Mouse (Mus musculus) heart, adult 8-10 months (tissue): ENCODE data around the gene Pik3r6. TPM values are rescaled to one million over a fixed set of nuclear protein-coding genes. Genes with fewer than 3 reads are reported as not detected.

Experiments used
- DNase-seq: peaks from one replicate; pipeline ENCODE4 v3.0.0; 2022; ENCODE audit warnings: low spot score
- total RNA-seq, 4 experiments: library from RNA; stranded (reverse); gene quantifications; 2 replicates each; pipeline ENCODE4 v1.2.4; 2022

Pik3r6 gene
- total RNA-seq, 4 experiments from 2014 or later: 2.4 to 6.9 (median 3.8) TPM

GRCm38 (mm10) chr11:68580566-68580965 lies 77.7 kb downstream of the Pik3r6 start:
- no peak for DNase-seq

GRCm38 (mm10) chr11:68583225-68583624 lies 80.4 kb downstream of the Pik3r6 start:
- DNase-seq: no peak

- DNase-seq: no peak
Observed at GRCm38 (mm10) chr11:68583906-68584480, 81.2 kb downstream of the Pik3r6 start.

DNA sequence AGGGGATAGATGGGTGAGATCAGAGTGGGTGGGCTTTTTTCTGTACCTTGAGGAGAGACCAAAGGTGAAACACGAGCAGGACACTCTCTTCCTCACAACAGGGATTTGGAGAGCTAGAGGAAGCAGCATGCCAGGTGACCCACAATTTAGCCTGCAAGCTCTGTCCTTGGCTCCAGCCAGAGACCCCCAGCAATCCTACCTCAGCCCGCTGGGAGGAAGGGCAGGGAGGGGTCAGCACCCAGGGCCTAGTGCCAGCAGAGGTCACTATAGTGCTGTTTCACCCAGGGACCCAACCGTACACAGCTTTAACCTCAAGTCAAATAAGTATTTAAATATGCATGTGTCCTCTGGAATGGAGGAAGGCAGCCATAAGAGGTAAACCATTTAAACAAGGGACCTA lies 83.1 kb downstream of the Pik3r6 start:
- DNase-seq: no peak

DNA sequence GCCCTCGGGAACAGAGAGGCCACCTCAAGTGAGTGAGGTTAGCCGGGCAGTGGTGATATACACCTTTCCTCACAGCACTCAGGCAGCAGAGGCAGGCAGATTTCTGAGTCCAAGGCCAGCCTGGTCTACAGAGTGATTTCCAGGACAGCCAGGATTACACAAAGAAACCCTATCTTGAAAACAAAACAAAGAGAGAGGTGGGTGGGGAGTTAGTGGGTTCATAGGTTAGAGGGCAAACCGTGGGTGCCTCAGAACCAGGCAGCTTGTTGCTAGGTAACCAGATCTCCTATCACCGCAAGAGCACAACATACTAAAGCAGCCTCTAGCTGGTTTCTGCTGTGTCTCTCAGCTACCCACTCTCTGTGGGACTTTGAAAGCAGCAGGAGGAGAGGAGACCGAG lies 83.9 kb downstream of the Pik3r6 start, which contains the start of gene Ccdc42:
Gene Ccdc42 (plus strand): TSS at position 301 of the 400 bp plus-strand sequence.
- DNase-seq: no peak

DNA sequence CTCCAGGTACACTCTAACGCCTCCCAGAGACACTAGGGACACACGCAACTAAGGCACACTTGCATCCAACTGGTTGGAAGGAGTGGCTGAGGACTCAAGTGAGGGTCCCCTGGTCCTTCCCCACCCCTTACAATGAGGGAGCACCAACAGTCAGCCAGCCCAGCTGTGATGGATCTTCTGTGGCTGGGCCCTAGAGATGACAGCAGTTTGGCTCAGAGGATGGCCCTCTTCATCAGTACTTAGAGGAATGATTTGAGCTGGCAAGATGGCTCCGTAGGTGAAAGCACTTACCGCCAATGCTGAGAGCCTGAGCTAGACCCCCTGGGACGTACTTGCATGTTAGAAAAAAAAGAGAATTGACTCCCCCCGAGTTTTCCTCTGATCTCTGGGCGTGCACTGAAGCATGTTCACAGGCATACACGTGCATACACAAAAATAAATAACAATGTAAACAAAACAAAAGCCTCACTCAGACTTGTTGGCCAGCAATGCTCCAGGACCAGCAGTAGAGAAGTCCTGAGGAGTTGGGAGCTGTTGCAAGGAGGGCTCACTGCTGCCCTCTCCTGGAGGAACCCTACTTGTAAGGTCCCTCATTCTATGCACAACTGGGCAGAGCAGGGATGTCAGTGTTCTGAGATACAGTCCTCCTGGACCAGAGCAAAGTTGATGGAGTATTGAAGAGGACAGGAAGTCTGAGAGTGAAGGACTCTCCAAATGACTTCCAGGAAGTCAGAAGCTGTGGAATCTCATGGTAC lies 86.4 kb downstream of the Pik3r6 start:
- peak; percentile 79 for DNase-seq

DNA sequence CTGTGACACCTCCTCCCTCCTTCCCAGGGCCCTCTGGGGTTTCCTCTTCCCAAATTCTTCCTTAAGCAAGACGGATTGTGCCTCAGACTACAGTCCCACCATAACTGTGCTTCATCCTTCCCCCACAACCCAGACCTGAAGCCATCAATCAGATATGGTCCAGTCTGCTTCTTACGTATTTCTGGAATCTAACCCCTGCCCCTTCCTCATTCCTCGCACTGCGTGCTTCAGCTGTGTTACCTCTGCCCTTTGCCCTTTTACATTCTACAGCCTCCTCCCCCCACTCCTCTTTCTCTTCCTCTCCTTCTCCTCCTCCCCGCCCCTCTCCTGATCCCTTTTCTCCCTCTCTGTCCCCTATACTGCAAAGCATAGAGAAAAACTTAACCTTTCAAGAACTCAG lies 88.9 kb downstream of the Pik3r6 start:
- DNase-seq: no peak

DNA sequence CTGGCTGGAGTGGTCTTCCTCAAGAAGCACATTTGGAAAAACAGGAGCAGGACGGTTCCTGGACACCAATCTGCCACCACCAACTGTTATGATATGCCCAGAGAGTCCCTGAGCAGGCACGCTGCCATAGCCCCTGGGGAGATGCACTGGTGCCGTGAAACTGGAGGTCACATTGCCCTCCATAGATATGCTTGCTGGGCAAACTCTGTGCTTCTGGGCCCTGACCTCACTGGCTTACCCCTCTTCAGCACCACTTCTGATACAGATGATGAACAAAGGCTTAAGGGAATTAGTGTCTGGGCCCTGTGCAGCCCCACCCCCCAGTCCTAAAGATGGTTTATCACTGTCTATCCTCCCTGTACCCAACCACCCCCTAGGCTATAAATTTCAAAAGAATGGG lies 90.4 kb downstream of the Pik3r6 start:
- no peak for DNase-seq

DNA sequence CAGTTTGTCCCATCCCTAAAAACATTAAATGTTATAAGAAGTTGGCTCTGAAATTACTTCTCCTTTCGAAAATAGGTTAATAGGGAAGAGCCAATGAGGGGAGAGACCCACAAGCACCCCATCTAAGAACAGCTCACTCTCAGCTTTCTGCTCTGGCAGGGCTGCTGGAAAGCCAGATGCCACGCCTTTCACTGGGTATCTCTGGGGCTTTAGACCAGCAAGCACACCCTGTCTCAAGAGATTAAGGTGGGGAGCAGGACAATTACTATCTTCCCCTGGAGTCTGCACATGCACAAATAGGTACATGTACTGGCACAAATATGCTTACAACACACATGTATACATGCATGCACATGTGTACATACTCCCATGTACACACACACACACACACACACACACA lies 95.1 kb downstream of the Pik3r6 start:
- no peak for DNase-seq

DNA sequence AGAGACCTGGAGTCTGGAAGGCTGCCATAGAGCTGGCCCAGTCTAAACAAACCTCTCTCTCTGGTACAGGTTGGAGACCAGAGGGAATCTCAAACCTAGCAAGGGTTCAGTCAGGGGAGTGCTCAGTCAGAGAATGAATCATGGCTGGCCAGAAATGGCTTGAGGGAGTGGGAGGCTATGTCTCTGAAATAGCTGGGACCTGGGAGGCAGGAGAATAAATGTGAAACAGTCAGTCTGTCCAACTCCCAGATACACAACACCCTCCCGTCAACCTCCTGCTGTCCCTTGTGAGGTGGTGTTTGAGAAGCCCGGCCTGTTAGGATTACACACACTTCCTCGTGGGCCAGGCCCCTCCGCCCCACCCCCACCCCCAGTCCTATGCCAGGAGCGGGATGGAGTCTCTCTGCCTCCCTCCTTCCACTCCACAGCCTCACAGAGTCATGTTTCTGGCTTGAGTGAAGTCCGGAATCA lies 97.8 kb downstream of the Pik3r6 start:
- no peak for DNase-seq

- peak; percentile 41 for DNase-seq
Observed at GRCm38 (mm10) chr11:68601486-68601991, 98.7 kb downstream of the Pik3r6 start.

Other genes starting within 250 kb of the Pik3r6 start
- 10 to 100 TPM; 62.6 to 88.8 (median 70.8) TPM for gene Ntn1, start 102.2 kb upstream of the Pik3r6 start, total RNA-seq
- gene Pik3r5, start 70.9 kb upstream of the Pik3r6 start, total RNA-seq: 1 to 10 TPM in 1 of 4 experiments, under 1 TPM in 3; 0.31 to 1.6 (median 0.70) TPM
- gene Mfsd6l, start 53.2 kb downstream of the Pik3r6 start, total RNA-seq: under 1 TPM in 3 of 4 experiments, not detected in 1; 0.11 to 0.25 (median 0.16) TPM
- not detected for gene Ccdc42, start 84.0 kb downstream of the Pik3r6 start, total RNA-seq
- gene Myh10, start 188.5 kb downstream of the Pik3r6 start, total RNA-seq: 10 to 100 TPM; 21.6 to 24.0 (median 22.9) TPM